8 mouse cellular contexts compared by ENCODE assay signal in the genomic region with DNA sequence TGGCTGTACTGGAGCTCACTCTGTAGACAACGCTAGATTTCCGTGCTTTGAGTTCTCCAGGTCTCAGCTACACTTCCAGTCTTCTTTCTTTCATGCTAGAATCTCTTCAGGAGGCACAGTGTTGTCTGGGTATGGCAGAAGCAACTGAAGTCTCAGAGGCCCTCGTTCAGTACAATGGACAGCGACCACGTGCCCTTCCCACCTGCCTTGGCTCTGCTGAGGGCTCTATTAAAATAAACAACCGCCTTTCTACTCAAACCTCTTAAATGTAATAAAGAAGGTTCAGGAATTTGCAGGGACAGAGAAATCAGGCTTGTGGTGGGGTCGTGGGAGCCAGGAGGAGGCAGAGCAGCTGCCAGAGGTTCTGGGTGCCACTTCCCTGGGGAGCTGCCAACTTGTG. TPM values are rescaled to one million over a fixed set of nuclear protein-coding genes. Genes with fewer than 3 reads are reported as not detected.
DNase-seq lines count a peak whose midpoint lies in the region.

No protein-coding gene starts in this region.

- intact Hi-C loops in heart, postnatal 36 days (cut with DNase I) = no loop called here

- DNase-seq in heart, postnatal 4 days = peak; percentile 70
- no peak for DNase-seq in heart, postnatal 36 days
- peak; percentile 32 to 36 for DNase-seq in B cell, adult 2 months
- DNase-seq in embryo, embryonic 10.5 days (ENCODE audit: low spot score) = peak; percentile 76
- DNase-seq in lung, postnatal 25 days (ENCODE audit: low spot score) = peak; percentile 41
- DNase-seq in cerebellum, adult 8-10 months = no peak
- DNase-seq in left cerebral cortex, adult 9 months (ENCODE audit: low spot score in 2 of 2) = no peak
- no peak for DNase-seq in layer of hippocampus, adult 9-10 months (ENCODE audit: low spot score)

RNA-seq across cellular contexts. Expression of gene Pomgnt2, which starts 9.7 kb away (rescaled TPM):
- total RNA-seq in heart, postnatal 4 days (2021) = 1 to 10 TPM; 7.8 to 7.9 TPM
- 10 to 100 TPM; 10.6 to 14.9 TPM for total RNA-seq in heart, postnatal 36 days (2021)

RNA-seq across cellular contexts. Expression of gene Fam198a, which starts 55.8 kb away (rescaled TPM):
- total RNA-seq in heart, postnatal 4 days (2021) = under 1 TPM; 0.77 to 0.79 TPM
- total RNA-seq in heart, postnatal 36 days (2021) = 1 to 10 TPM in 1 of 2 experiments, under 1 TPM in 1; 0.95 to 1.8 TPM

Comparison
In these comparisons a context has a peak if more than half of its experiments do, and no peak if none do; other contexts are left out.
1. DNase-seq: peak in heart, postnatal 4 days (single experiment), B cell, adult 2 months (2 of 2), embryo, embryonic 10.5 days (single experiment) and lung, postnatal 25 days (single experiment); none in heart, postnatal 36 days (0 of 2), cerebellum, adult 8-10 months (single experiment), left cerebral cortex, adult 9 months (0 of 2) and layer of hippocampus, adult 9-10 months (single experiment).